Mouse (Mus musculus): Measurements from ENCODE around the gene Arhgef1.

DNA sequence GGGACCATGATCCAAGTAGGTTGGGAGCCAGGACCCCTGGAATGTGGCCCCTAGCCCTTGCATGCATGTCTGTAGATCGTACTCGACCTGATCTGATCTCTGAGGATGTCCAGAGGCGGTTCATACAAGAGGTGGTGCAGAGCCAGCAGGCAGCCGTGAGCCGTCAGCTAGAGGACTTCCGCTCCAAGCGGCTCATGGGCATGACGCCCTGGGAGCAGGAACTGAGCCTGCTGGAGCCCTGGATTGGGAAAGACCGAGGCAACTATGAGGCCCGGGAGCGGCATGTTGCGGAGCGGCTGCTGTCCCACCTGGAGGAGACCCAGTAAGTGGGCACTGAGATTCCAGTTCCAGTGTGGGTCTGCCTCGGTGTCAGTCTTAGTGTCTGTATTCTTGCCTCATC, 9.8 kb downstream of the Arhgef1 start:
- TF ChIP-seq CTCF (IDR thresholded peaks at IDR 0.05; ENCODE audit: control insufficient read depth, insufficient read depth, insufficient read length) (no peak), MAX (IDR thresholded peaks at IDR 0.05) (no peak), USF1 (IDR thresholded peaks at IDR 0.05; ENCODE audit: low read depth) (no peak), MYOG (IDR thresholded peaks at IDR 0.05; ENCODE audit: control insufficient read depth, extremely low read depth, insufficient read length) (no peak), MYOD1 (IDR thresholded peaks at IDR 0.05; ENCODE audit: control insufficient read depth, insufficient read length, low read depth) (no peak)
